Mouse (Mus musculus) intestine, embryonic 16.5 days (tissue): ENCODE results near the gene Hdc. TPM values are rescaled to one million over a fixed set of nuclear protein-coding genes. Genes with fewer than 3 reads are reported as not detected.

Experiments used
- ATAC-seq: fragments of 200-750 bp; cut with Nextera tagmentation; 2 replicates; pipeline ENCODE4 v1.8.0; 2017; ENCODE audit warnings: moderate TSS enrichment, moderate library complexity
- H3K27ac ChIP-seq: fragments of 300-500 bp; sonication (generic); 2 replicates; pipeline ENCODE4 v1.5.1; 2014; ENCODE audit warnings: mild to moderate bottlenecking, low read length
- H3K27me3 ChIP-seq: fragments of 300-500 bp; sonication (generic); replicated peaks from 2 replicates; pipeline ENCODE4 v1.6.1; 2014; ENCODE audit warnings: low read length, control low read depth, mixed read lengths; ENCODE audit not compliant: control insufficient read depth, insufficient read depth
- H3K36me3 ChIP-seq: fragments of 300-500 bp; sonication (generic); 2 replicates; pipeline ENCODE4 v1.6.1; 2014; ENCODE audit warnings: low read length, control low read depth; ENCODE audit not compliant: control insufficient read depth, insufficient read depth
- H3K4me1 ChIP-seq: fragments of 300-500 bp; sonication (generic); 2 replicates; pipeline ENCODE4 v1.6.1; 2014; ENCODE audit warnings: low read length, control low read depth, mixed read lengths; ENCODE audit not compliant: control insufficient read depth, insufficient read depth
- H3K4me2 ChIP-seq: fragments of 300-500 bp; sonication (generic); 2 replicates; pipeline ENCODE4 v1.6.1; 2014; ENCODE audit warnings: low read depth, low read length, control low read depth
- H3K4me3 ChIP-seq: fragments of 300-500 bp; sonication (generic); 2 replicates; pipeline ENCODE4 v1.5.1; 2014; ENCODE audit warnings: mild to moderate bottlenecking, low read length
- H3K9ac ChIP-seq: fragments of 300-500 bp; sonication (generic); 2 replicates; pipeline ENCODE4 v1.6.1; 2014; ENCODE audit warnings: low read depth, low read length
- H3K9me3 ChIP-seq: fragments of 300-500 bp; sonication (generic); 2 replicates; pipeline ENCODE4 v1.6.1; 2016; ENCODE audit warnings: low read length, control low read depth; ENCODE audit not compliant: control insufficient read depth
- WGBS: fragments of 180-500 bp; shearing (Covaris S2); extraction: QIAGEN DNeasy Blood & Tissue Kit; methylation state at CpG from one replicate; pipeline ENCODE4 v1.1.7; 2014; 5-methylcytosine and 5-hydroxymethylcytosine counted together
- polyA plus RNA-seq: library from polyadenylated mRNA; unstranded; fragments of >200 nt; fragmentation: Nextera tagmentation; extraction: Ambion mirVana; gene quantifications from 2 replicates; pipeline ENCODE4 v1.2.1, GENCODE M21; 2015

Hdc gene
- 2.9 and 3.5 TPM in 2 replicates for polyA plus RNA-seq

DNA sequence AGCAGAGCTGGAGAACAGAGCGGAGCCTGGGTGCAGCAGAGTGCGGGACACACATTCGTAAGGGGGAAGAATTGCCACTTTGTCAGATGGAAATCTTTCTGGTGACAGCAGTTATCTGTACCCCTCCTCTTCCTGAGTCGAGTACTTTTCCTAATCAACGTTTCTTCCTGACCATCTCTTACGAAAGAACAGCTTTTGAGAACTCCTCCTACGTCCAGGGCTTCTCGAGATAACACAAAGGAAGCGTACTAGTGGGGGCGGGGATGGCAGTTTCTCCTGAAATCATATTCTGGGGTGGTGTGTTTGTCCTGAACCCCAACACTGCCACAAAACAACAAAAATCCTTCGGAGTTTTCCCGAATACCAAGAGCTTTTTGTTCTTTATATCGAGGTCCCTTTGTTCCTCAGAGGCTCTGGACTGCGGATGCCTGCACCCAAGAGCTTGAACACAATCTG is at the start of gene Hdc:
Gene Hdc (minus strand): TSS at position 51 of the 456 bp plus-strand sequence.
- Histone ChIP-seq H3K9ac (no peak within 1 kb of the TSS), H3K4me3 (no peak within 1 kb of the TSS), H3K4me2 (no peak within 1 kb of the TSS), H3K27ac (no peak within 1 kb of the TSS), H3K27me3 (no peaks in the 10 kb centered on the region), H3K9me3 (no peaks in the 10 kb centered on the region), H3K4me1 (no peaks in the 10 kb centered on the region), H3K36me3 (no peaks in the 10 kb centered on the region)
- no peak for ATAC-seq
- WGBS = 75% methylated on average over 14 of the region's 14 CpGs

DNA sequence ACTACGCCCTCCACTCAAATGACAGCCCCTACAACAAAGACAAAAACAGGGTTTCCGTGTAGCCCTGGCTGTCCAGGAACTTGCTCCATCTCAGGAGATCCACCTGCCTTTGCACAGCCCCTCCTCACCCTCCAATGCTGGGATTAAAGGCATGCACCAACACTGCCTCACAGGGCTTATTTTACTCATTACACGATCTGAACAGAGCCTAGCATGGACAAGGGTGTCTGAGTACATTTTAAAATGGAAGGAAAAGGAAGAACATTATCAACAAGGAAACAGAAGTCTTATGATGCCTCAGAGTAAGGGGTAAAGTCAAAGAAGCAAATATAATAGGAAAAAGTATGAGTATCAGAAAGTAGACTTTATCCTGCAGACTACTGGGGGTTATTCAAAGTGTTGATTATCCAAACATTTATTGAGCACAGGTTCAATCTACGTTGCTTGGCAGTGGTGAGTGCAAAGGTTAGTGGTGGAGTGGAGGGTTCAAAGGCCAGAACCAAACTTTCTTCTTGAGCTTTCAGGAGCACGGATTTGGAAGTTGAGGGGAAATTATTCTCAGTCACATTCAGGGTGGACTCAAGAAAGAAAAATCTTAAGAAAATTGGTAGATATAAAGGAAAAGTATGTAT is 49.6 kb upstream of the Hdc start:
- WGBS = 78% methylated on average over 5 of the region's 5 CpGs
- Histone ChIP-seq H3K27me3 (no peaks in the 10 kb centered on the region), H3K9me3 (no peaks in the 10 kb centered on the region), H3K9ac (no peak overlapping the region), H3K4me2 (no peak overlapping the region; the same call in 1 of the 2 replicates), H3K4me1 (peaks cover 16% of the 10 kb centered on the region), H3K4me3 (no peak overlapping the region), H3K27ac (peak overlapping the region; percentile 47), H3K36me3 (no peaks in the 10 kb centered on the region)
- peak; percentile 88 for ATAC-seq

DNA sequence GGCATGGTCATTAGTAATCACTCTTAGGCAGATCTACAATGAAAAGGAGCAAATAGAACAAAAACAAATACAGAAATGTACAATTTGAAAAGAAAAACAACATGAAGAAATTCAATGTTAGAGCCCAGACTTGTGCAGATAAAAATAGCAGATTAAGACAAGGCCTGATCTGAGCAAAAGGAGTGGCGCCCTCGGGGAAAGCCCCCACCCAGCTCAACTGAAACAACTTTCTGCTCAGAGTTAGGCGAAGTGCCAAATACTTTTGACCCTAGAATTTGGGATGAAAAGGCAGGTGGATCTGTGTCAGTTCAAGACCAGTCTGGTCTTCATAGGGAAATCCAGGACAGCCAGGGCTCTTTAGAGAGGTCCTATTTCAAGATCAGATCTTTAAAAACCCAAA is 46.9 kb upstream of the Hdc start:
- Histone ChIP-seq H3K9ac (no peak overlapping the region), H3K4me1 (no peaks in the 10 kb centered on the region), H3K27ac (no peak overlapping the region), H3K36me3 (no peaks in the 10 kb centered on the region), H3K27me3 (no peaks in the 10 kb centered on the region), H3K4me3 (no peak overlapping the region), H3K4me2 (no peak overlapping the region), H3K9me3 (no peaks in the 10 kb centered on the region)
- 87% methylated on average over 3 of the region's 3 CpGs for WGBS
- no peak for ATAC-seq

DNA sequence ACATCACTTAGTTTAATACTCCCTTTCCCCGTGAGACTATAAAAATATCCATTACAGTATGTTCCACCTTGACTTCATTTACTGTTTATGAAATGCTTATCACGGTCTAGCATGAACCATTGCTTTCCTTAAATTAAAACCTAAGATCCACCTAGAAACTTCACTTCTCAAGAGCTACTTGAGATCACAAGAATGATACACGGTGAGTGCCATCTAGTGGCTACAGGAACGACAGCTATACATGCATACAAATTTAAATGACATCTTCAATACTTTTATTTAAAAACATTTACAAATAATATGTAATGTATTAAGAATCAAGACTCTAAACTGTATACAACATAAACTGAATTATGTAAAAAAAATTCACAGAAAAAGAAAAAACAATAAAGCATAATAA is 44.4 kb upstream of the Hdc start:
- ATAC-seq = peak; percentile 34; the same call in 1 of the 2 replicates
- no peaks in the 10 kb centered on the region for H3K27me3 ChIP-seq
- H3K4me1 ChIP-seq = no peaks in the 10 kb centered on the region
- no peak overlapping the region for H3K4me3 ChIP-seq
- 60% methylated on average over 4 of the region's 4 CpGs for WGBS
- no peak overlapping the region for H3K27ac ChIP-seq
- H3K36me3 ChIP-seq = no peaks in the 10 kb centered on the region
- H3K9me3 ChIP-seq = no peaks in the 10 kb centered on the region
- H3K4me2 ChIP-seq = no peak overlapping the region
- H3K9ac ChIP-seq = no peak overlapping the region

DNA sequence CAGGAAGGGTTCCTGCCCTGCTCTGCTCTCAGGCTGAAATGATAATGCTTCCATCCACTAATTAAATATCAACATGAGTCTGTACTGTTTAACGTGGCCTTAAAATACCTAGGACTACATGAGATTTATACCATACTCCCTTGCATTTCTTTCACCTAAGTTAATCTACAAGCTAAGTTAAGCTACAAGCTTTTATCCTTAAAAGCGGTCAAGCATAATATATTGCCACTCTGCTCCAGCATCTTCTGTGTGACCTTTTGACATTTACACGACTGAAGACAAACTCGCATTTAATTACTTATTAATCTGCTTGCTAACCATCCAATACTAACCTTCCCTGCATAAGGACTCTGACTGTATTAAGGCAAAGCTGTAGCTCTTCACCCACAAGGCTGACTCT is 33.8 kb upstream of the Hdc start:
- Histone ChIP-seq H3K27ac (no peak overlapping the region), H3K4me2 (no peak overlapping the region), H3K36me3 (no peaks in the 10 kb centered on the region), H3K27me3 (no peaks in the 10 kb centered on the region), H3K4me1 (no peaks in the 10 kb centered on the region), H3K4me3 (no peak overlapping the region), H3K9ac (no peak overlapping the region), H3K9me3 (no peaks in the 10 kb centered on the region)
- 75% methylated on average over 4 of the region's 4 CpGs for WGBS
- ATAC-seq = no peak

DNA sequence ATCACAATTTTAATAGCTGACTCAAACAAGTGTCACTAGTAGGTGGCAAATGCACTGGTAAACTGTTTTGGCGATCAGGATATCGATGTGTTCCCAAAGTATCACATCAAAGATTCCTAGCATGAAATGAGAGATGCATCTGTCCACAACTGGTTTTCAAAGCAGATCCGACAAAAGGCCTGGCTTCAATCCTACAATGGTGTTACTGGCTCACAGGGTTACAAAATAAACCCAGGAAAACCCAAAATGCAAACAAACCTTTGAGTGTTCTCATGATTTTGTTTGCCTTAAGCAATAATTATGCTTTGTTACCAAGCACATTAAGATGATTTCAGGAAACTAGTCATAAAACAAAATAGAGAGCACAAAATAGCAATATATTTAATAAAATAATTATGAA is 28.7 kb upstream of the Hdc start:
- Histone ChIP-seq H3K4me2 (no peak overlapping the region), H3K9me3 (no peaks in the 10 kb centered on the region), H3K4me3 (no peak overlapping the region), H3K9ac (no peak overlapping the region), H3K36me3 (no peaks in the 10 kb centered on the region), H3K4me1 (no peaks in the 10 kb centered on the region), H3K27me3 (no peaks in the 10 kb centered on the region), H3K27ac (no peak overlapping the region)
- WGBS = 92% methylated on average over 3 of the region's 3 CpGs
- no peak for ATAC-seq

DNA sequence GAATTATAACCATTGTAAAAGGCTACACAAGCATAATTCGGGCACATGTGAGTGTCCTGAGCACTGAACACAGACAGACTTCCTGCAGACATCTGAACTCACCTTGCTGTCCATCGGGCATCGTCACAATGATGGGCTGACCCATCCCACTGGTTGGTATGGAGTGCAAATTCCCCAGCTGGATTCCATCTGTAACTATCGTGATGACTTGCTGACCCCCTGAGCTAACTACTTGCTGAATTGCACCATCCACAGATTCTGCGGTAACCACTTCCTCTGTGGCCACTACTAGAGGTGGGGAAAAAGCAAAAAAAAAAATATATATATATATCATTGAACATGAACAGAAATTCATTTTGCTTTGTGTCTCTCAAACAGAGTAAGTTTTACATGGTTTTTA is 27.4 kb upstream of the Hdc start:
- Histone ChIP-seq H3K27ac (no peak overlapping the region), H3K4me1 (no peaks in the 10 kb centered on the region), H3K9ac (no peak overlapping the region), H3K4me2 (no peak overlapping the region), H3K27me3 (no peaks in the 10 kb centered on the region), H3K9me3 (no peaks in the 10 kb centered on the region), H3K4me3 (no peak overlapping the region), H3K36me3 (no peaks in the 10 kb centered on the region)
- WGBS = 90% methylated on average over 5 of the region's 5 CpGs
- no peak for ATAC-seq

DNA sequence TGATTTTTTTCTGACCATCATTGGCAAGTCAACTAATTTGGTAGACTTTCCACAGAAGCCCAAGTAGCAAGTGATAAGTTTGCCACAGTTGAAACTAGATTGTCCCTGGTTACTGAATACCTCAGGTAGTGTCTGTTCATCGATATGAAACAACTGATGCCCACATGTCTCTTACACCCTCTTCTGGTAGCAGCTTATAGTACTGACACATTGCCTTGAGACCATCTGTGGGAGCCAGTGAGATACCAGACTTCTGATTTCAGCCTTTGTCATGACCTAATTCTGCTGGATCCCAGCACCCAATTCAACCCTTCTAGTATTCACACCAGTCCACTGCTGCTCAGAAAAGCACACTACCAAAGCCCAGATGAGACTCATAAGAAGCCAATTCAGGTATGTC is 25.7 kb upstream of the Hdc start:
- Histone ChIP-seq H3K27ac (no peak overlapping the region), H3K4me3 (no peak overlapping the region), H3K4me1 (no peaks in the 10 kb centered on the region), H3K4me2 (no peak overlapping the region), H3K27me3 (no peaks in the 10 kb centered on the region), H3K9ac (no peak overlapping the region), H3K36me3 (peaks cover 11% of the 10 kb centered on the region), H3K9me3 (no peaks in the 10 kb centered on the region)
- 97% methylated on average over 1 of the region's 1 CpGs for WGBS
- no peak for ATAC-seq

DNA sequence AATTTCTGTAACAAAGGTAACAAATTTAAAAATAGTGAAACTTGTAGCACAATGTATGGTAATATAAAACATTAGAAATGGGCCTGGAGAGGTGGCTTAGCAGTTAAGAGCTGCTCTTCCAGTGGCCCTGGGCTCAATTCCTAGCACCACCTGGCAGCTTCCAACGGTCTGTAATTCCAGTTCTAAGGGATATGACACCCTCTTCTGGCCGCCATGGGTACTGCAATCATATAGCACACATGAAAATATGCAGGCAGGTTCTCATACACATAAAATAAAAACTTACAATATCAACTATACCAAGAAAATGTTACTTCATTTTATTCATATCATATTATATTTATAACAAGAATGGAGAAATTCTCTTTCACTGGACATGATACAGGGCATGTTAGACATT is 21.2 kb upstream of the Hdc start:
- no peaks in the 10 kb centered on the region for H3K27me3 ChIP-seq
- no peak overlapping the region for H3K4me2 ChIP-seq
- H3K4me3 ChIP-seq = no peak overlapping the region
- no peak overlapping the region for H3K9ac ChIP-seq
- no peak overlapping the region for H3K27ac ChIP-seq
- H3K36me3 ChIP-seq = peaks cover 11% of the 10 kb centered on the region
- WGBS = 80% methylated on average over 2 of the region's 2 CpGs
- no peak for ATAC-seq
- H3K9me3 ChIP-seq = no peaks in the 10 kb centered on the region
- no peaks in the 10 kb centered on the region for H3K4me1 ChIP-seq
